Mouse (Mus musculus) megakaryocyte-erythroid progenitor cell, adult 5-6 weeks (primary cell): Measurements from ENCODE around the gene Gm28308. TPM values are rescaled to one million over a fixed set of nuclear protein-coding genes. Genes with fewer than 3 reads are reported as not detected.

Experiments used
- ATAC-seq: replicated peaks from 2 replicates; pipeline ENCODE4 v1.8.0; 2016; ENCODE audit warnings: mild to moderate bottlenecking, inconsistent platforms; ENCODE audit not compliant: severe bottlenecking, poor library complexity, low FRiP score, low TSS enrichment
- total RNA-seq, 2 experiments: library from RNA; stranded (forward) in 1 of 2; stranded (reverse) in 1 of 2; fragments of 200-1000, 215-1000 nt in 1 of 2; fragments of >200 nt in 1 of 2; fragmentation: Nextera tagmentation in 1 of 2; gene quantifications; 2 replicates each; pipeline ENCODE4 v1.2.3; 2014 to 2017

The Gm28308 gene
- total RNA-seq, 2 experiments from 2014 or later, result not detected

GRCm38 (mm10) chr6:52208868-52209684 lies 4.1 kb downstream of the Gm28308 start:
- no peak for ATAC-seq

GRCm38 (mm10) chr6:52208072-52208867 lies 4.9 kb downstream of the Gm28308 start, which contains the start of gene Hoxa6:
Gene Hoxa6, minus strand, starts transcription at chr6:52208722.
- no peak for ATAC-seq

DNA sequence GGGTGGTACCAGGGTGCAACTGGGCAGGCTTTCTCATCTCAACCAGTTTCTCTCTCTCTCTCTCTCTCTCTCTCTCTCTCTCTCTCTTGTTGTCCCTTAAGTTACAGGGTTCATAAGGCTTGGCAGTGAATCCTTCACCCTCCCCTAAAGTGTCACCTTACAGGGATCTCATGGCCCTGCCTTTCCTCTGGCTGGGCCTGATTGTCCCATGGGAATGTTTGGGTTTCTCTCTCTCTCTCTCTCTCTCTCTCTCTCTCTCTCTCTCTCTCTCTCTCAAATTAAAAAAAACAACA lies 5.5 kb downstream of the Gm28308 start:
- no peak for ATAC-seq

DNA sequence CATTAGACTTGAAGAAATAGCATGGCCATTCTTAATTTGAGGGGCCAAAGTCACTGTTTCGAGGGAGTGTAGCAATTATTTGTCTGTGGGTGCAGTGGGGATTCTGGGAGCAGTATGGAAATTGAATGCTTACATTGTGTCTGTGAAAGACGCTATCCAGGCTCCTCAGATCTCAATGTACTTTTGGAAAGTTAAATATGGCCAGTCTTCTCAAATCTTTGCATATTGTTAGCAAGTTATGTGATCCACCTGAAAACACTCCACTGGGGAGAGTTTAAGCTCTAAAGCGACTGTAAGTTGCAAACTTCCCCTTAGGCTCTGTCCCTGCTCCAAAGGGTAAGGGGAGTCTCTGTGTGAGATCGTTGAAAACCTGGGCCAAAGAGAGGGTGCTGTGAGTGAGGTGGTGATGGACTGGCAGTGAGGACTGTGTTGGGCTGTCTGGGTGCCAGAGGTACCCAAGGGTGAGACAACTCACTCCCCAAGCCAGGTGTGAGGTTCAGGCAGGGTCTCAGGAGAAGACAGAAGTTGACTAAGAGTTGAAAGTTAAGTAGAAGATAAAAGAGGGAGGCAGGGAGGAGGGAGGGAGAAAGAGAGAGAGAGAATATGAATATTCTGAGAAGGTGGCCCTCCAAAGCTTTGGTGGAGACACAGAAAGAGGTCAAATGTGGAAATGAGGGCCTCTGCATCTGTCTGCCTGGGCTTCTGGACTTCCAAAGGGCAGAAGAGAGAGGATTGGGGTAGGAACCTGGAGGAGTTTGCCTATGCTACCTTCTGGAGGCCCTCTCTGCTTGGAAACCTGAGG lies 6.1 kb downstream of the Gm28308 start:
- no peak for ATAC-seq

DNA sequence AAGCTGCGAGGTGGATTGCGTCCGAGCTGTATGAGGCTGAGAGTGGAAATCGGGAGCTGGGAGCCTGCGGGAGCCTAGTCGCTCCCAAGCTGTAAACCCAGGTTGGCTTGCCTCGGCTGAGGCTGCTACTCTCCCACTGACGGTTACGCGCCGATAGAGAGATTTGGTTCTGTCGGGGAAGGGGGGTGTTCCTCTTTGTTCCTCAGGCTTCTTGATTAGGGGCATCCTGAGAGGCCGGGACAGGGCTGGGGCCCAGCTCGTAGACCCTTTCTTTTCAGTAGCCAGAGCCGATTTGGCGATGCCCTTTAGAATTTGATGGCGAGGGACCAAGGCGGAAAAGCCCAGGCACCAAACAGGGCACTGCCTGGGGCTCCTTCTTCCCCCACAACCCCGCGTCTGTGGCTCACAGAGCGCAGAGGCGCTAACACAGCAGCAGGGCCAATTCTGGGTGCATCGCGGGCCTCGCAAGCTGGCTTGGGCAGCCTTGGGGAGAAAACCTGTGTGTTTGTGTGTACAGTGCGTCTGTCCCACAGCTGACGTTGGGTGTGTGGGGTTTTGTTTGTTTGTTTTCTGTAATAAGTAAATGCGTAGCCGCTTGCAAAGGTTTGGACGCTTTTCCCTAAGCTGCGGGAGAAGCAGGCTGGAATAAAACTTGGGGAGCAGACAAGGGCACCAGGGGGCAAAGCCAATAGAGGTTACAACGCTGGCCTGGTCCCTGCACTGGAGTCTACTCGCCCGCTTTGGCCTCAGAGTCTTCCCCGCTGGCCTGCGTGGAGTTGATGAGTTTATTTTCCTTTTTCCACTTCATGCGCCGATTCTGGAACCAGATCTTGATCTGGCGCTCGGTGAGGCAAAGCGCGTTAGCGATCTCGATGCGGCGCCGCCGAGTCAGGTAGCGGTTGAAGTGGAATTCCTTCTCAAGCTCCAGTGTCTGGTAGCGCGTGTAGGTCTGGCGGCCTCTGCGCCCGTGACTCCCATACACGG lies 7.2 kb downstream of the Gm28308 start:
- no peak for ATAC-seq

DNA sequence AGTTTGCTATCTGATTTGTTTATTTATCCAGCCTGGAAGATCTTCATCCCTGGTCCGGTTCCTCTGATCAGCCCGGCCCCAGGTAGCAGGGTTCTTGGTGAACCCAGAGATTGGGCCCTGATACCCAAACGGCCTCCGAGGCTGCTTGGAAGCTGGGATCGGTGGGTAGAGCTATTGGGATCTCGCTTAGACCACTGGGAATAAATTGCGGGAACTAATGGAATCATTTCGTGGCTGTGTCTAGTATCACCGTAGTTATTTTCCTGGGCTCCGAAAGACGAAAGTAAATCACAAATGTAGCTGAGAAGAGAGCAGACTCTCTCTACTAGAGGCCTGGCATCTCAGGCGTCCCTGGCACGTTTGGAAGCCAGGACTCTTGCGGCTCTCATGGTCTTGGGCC lies 7.9 kb downstream of the Gm28308 start:
- ATAC-seq, result no peak

- ATAC-seq, result no peak
Measured at GRCm38 (mm10) chr6:52204050-52204752, 8.9 kb downstream of the Gm28308 start, which contains the start of gene Hoxa5. Gene Hoxa5, minus strand, starts transcription at chr6:52204587.

- ATAC-seq, result no peak
Measured at GRCm38 (mm10) chr6:52203371-52204049, 9.6 kb downstream of the Gm28308 start.

- no peak for ATAC-seq
Measured at GRCm38 (mm10) chr6:52203121-52203370, 10.1 kb downstream of the Gm28308 start.

DNA sequence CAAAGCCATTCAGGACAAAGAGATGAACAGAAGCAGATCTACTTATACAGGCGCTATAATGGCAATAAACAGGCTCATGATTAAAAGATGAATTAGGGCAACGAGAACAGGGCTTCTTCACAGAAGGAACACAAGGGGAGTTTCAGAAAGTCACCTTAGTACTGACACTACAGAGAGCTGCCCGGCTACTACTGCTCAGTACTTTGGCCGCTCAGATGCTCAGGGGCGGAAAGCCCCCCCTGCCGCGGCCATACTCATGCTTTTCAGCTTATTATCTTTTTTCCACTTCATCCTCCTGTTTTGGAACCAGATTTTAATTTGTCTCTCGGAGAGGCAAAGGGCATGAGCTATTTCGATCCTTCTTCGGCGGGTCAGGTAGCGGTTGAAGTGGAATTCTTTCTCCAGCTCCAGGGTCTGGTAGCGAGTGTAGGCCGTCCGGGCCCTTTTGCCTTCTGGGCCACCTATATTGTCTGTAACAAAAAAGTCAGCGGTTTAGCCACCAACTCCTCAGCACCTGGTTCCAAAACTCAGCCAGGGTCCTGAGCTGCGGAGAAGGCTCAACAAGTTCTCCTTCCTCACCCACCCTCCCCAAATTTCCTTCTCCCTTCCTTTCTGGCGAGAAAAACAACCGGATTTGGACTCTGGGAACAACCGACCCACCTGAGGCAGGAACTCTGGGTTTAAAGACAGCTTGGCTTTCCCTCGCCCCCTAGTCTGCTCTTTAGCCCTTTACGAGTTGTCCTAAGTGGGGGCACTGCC lies 10.6 kb downstream of the Gm28308 start:
- no peak for ATAC-seq

- ATAC-seq, result no peak
Measured at GRCm38 (mm10) chr6:52201269-52201668, 11.9 kb downstream of the Gm28308 start.

GRCm38 (mm10) chr6:52200751-52201250 lies 12.3 kb downstream of the Gm28308 start:
- ATAC-seq, result no peak

GRCm38 (mm10) chr6:52200073-52200750 lies 12.9 kb downstream of the Gm28308 start:
- no peak for ATAC-seq

- no peak for ATAC-seq
Measured at GRCm38 (mm10) chr6:52197271-52197670, 15.9 kb downstream of the Gm28308 start.

- ATAC-seq, result no peak
Measured at GRCm38 (mm10) chr6:52196811-52197210, 16.3 kb downstream of the Gm28308 start.

- ATAC-seq, result no peak
Measured at GRCm38 (mm10) chr6:52194690-52195089, 18.4 kb downstream of the Gm28308 start.
